Mouse (Mus musculus) mesoderm, embryonic 11.5 days (tissue): Measurements from ENCODE around the gene Cldn9.

Experiments
- DNase-seq: peaks from one replicate; pipeline ENCODE4 v3.0.0-alpha.2; 2012; ENCODE audit warnings: low read depth, low spot score

Cldn9 gene

GRCm38 (mm10) chr17:23683856-23684672 lies at the start of gene Cldn9:
Gene Cldn9 (minus strand): TSS chr17:23684026.
- DNase-seq, result no peak

- no peak for DNase-seq
Measured at GRCm38 (mm10) chr17:23730441-23730840, 46.6 kb upstream of the Cldn9 start.

- peak; percentile 77 for DNase-seq
Measured at GRCm38 (mm10) chr17:23726758-23727142, 42.9 kb upstream of the Cldn9 start.

GRCm38 (mm10) chr17:23725999-23726757 lies 42.4 kb upstream of the Cldn9 start, which contains the start of gene Pkmyt1:
Gene Pkmyt1 (plus strand): TSS chr17:23726336.
- DNase-seq, result peak; percentile 95

DNA sequence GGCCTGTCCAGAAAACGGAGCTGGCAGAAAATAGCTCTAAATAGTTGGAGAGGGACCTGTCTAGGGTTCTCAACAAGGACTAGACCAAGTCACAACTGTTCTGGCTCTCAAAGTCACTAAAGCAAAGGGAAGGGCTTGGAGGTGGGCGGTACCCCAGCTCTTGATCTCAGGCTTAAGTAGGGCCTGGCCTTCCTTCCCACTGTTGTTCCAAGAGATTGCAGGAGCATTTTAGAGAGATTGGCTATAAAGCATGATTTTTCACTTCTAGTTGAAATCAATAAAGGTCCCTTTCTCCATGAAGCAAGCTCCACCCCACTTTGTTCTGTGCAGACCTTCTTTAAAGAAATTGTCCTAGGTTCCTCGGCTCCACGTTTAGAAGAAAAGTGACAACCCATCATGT lies 41.7 kb upstream of the Cldn9 start:
- DNase-seq, result no peak

- no peak for DNase-seq
Measured at GRCm38 (mm10) chr17:23722376-23723125, 38.7 kb upstream of the Cldn9 start, which contains the start of gene 1520401A03Rik. Gene 1520401A03Rik (minus strand): TSS chr17:23722783.

DNA sequence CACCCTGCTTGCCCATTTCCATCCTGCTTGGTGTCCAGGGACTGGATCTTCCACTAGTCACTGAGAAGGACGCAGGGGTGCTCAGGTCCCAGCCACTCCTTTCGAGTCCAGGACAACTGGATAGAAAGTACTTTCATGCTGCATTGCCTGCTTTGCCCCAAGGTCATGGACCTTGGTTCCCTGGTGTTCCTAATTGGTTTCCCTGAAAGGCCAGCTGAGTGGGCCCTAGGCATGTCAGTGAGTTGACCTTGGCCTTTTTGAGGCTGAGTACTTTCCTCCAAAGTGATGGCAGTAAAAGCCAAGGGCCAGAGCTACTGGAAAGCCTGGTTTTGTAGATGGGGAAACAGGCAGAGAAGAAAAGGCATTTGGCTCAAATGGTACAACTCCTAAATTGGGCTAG lies 38.1 kb upstream of the Cldn9 start:
- no peak for DNase-seq

DNA sequence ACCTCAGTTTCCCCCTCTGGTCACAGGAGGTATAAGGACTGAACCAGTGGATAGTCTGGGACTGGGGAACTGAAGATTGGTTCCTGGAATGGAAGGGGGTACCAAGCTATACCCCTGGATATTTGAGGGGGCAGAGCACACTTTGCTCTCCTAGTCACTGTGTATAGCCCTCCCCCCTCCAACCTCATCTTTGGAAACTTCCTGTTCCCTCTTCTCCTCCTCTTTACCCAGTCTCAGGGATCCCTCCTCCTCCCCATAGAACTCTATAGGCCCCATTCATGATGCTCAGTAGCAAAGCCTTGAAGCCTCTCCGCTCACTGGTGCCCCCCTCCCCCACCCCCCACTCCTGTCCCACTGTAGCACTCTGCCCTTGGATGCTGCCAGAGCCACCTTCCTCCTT lies 35.6 kb upstream of the Cldn9 start:
- no peak for DNase-seq

DNA sequence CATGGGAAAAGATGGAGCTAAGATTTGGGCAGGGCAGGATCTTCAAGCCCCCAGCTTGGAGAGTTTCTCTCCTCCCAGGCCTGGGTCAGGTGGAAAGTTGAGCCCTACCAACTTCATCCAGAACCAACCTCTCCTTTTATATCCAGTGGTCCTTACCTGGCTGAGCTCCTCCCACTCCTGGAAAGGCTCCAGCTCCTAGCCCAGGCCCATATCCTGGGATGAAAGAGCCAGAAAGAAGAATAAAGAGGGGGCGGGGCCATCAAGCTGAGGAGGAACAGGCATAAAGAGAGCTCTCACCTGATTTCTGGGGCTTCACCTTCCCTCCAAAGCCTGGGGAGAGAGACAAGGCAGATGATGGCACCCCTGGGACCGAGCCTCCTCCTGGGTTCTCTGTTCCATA lies 33.2 kb upstream of the Cldn9 start:
- DNase-seq, result no peak

DNA sequence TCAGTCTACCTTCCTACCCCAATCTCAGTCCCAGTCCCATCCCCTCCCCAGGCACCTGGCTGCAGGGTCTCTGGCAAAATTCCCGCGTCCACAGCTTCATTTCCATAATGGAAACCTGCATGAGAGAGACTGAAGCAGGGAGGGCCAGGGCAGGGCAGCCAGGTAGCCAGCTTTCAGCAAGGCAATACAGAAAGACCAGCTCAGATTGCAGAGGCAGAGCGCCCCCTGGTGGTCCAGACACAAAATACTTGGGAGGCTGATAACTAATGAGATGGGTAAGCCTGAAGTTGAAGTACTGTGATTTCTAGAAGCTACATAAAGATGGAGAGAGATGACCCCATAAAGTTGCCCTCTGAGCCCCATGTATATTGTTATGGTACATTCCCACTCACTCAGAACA lies 22.4 kb upstream of the Cldn9 start:
- peak; percentile 81 for DNase-seq

GRCm38 (mm10) chr17:23705525-23706104 lies 21.8 kb upstream of the Cldn9 start:
- DNase-seq, result no peak

DNA sequence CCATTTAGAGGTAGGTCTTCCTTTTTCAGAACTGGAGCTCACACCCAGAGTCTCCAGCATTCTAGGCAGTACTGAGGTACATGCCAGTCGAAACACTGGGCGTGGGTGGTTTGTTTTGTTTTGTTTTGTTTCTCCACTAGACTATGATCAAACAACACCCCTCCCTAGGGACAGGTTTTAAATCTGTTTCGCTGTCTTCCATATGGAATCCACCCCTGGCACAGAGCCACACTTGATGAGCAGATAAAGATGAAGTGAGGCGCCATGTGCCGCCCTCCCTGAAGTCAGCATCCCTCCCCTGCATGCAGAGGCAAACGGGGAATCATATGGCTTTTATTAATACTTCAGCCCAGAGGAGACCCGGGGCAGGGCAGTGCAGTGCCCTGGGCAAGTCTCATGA lies 20.9 kb upstream of the Cldn9 start:
- no peak for DNase-seq

DNA sequence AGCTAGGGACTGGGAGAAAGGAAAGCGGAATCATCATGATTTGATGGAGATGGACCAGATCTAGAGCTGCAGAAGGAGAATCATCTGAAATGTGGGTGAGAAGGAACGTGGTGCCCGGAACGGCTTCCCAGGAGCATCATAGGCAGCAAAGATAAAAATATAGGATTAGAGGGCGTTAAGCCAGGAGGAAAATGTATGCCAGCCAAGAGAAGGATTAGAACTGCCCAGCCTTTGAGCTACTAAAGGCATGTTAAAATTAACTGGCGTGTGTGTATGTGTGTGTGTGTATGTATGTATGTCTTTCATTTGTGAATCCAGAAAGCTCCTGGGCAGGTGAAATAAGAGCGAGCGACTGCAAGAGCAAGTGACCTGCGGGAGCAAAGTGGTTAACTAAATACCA lies 19.5 kb upstream of the Cldn9 start:
- no peak for DNase-seq

DNA sequence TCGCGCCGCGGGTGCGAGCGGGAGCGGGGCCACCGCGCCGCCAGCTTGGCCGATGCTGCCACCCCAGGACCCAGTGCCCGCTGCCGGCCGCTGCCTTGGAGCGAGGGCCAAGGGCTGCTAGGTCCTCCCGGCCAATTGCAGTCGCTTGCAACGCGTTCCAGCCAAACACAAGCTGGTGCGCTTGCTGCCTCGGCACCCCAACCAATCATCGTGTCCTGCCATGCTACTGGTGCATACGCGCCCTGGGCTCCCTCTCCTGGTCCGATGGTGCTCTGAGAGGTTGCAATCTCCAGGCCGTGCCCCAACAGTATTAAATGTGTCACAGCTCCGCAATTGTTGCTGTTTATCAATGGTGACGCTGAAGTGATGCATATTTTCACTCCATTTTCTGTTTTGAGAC lies 16.3 kb upstream of the Cldn9 start:
- peak; percentile 93 for DNase-seq

DNA sequence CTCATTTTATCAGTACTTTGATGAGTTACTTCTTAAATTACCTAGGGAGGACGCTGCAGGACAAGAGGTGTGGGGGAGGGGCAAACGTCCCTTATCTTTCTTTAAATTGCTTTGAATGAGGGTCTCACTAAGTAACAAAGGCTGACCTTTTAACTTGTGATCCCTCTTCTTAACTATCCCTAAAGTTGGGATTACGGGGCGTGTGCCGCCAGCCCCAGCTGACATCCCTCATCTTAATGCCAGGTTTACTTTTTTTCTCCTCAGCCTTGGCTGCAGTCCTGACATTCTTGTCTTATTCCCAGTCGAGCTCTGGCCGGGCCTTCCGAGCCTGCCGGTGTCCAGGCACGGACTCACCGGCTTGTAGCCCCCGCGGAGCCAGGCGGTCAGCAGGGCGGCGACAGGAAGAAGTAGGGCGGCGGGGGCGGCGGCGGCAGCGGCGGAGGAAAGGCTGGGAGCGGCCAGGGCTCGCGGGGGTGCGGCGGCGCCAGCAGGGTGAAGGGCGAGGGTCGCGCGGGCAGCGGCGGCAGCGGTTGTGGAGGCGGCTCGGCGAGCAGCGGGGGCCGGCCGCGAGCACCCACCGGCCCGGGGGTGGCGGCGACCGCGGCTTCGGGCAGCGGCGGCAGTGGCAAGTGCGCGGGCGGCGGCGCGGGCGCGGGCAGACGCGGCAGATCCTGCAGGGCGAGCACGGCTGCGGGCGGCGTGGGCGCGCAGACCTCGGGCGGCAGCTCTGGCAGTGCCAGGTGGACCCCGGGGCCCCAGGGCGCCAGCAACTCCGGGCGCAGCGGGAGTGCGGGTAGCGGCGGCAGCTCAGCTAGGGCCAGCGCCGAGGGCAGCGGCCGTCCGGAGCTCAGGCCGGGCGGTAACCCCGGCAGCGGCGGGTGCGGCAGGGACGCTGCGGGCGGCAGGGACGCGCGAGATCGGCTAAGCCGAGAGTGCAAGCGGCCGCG lies 15.6 kb upstream of the Cldn9 start:
- no peak for DNase-seq

- DNase-seq, result no peak
Measured at GRCm38 (mm10) chr17:23695801-23696200, 12.0 kb upstream of the Cldn9 start.

GRCm38 (mm10) chr17:23694491-23694890 lies 10.7 kb upstream of the Cldn9 start:
- no peak for DNase-seq

DNA sequence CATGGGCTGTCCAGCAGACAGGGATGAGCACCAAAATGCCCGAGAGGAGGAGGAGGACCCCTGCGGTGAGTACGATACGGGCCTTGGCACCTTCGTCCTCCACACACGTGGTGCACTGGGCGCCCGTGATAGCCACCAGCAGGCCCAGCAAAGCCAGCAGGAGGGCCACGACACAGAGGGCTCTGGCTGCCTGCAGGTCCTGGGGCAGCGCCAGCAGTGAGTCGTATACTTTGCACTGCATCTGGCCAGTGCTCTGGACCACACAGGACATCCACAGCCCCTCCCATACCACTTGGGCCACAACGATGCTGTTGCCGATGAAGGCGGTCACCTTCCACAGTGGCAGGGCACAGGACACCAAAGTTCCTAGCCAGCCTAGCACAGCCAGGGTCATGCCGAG lies 600 bp downstream of the Cldn9 start:
- no peak for DNase-seq

- no peak for DNase-seq
Measured at GRCm38 (mm10) chr17:23682530-23682929, 1.3 kb downstream of the Cldn9 start.

DNA sequence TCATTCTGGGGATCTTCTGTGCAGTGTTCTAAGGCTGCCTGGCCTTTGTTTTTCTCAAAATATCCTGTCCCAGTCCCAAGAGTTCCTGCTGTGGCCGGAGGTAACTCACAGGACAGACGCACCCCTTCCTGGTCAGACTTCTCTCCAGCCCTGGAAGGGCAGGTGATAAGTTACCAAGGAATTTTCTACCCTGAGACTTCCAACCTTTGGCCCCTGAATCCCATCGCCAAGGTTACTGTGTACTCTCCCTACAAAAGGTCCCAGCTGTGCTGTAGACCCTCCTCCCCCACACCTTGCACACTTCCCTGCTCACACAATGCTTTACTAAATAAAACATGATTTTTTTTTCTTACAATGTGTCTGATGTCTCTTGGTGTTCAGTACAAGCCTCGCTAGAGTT lies 1.7 kb downstream of the Cldn9 start:
- DNase-seq, result no peak

DNA sequence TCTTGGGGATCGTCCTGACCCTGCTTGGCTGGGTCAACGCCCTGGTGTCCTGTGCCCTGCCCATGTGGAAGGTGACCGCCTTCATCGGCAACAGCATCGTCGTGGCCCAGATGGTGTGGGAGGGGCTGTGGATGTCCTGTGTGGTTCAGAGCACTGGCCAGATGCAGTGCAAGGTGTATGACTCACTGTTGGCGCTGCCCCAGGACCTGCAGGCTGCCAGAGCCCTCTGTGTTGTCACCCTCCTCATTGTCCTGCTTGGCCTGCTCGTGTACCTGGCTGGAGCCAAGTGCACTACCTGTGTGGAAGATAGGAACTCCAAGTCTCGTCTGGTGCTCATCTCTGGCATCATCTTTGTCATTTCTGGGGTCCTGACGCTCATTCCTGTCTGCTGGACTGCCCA lies 2.7 kb downstream of the Cldn9 start:
- no peak for DNase-seq
